Mouse (Mus musculus) heart, embryonic 13.5 days (tissue): ENCODE data around the gene Acaa1a. TPM values are rescaled to one million over a fixed set of nuclear protein-coding genes. Genes with fewer than 3 reads are reported as not detected.

Experiments
- ATAC-seq: fragments of 200-750 bp; cut with Nextera tagmentation; 2 replicates; pipeline ENCODE4 v1.8.0; 2017; ENCODE audit warnings: moderate TSS enrichment; ENCODE audit not compliant: insufficient number of reproducible peaks, low FRiP score, low TSS enrichment; ENCODE audit errors: extremely low read depth
- H3K27ac ChIP-seq: fragments of 300-500 bp; sonication (generic); replicated peaks from 2 replicates; pipeline ENCODE4 v1.5.1; 2015; ENCODE audit warnings: moderate library complexity, mild to moderate bottlenecking, inconsistent platforms
- H3K27me3 ChIP-seq: fragments of 300-500 bp; sonication (generic); replicated peaks from 2 replicates; pipeline ENCODE4 v1.6.1; 2015; ENCODE audit warnings: mild to moderate bottlenecking, inconsistent platforms
- H3K36me3 ChIP-seq: fragments of 300-500 bp; sonication (generic); 2 replicates; pipeline ENCODE4 v1.6.1; 2015; ENCODE audit warnings: mild to moderate bottlenecking, inconsistent platforms
- H3K4me1 ChIP-seq: fragments of 300-500 bp; sonication (generic); 2 replicates; pipeline ENCODE4 v1.6.1; 2015; ENCODE audit warnings: inconsistent platforms
- H3K4me2 ChIP-seq: fragments of 300-500 bp; sonication (generic); 2 replicates; pipeline ENCODE4 v1.6.1; 2015; ENCODE audit warnings: inconsistent platforms, mild to moderate bottlenecking, moderate library complexity
- H3K4me3 ChIP-seq: fragments of 300-500 bp; sonication (generic); 2 replicates; pipeline ENCODE4 v1.5.1; 2015; ENCODE audit warnings: moderate library complexity, mild to moderate bottlenecking, inconsistent platforms
- H3K9ac ChIP-seq: fragments of 300-500 bp; sonication (generic); 2 replicates; pipeline ENCODE4 v1.6.1; 2015; ENCODE audit warnings: inconsistent platforms, mild to moderate bottlenecking, moderate library complexity
- H3K9me3 ChIP-seq: fragments of 300-500 bp; sonication (generic); 2 replicates; pipeline ENCODE4 v1.6.1; 2016; ENCODE audit warnings: inconsistent platforms
- WGBS: fragments of 180-500 bp; shearing (Covaris S2); methylation state at CpG from one replicate; pipeline ENCODE4 v1.1.7; 2015; ENCODE audit warnings: mixed read lengths; 5-methylcytosine and 5-hydroxymethylcytosine counted together
- polyA plus RNA-seq: library from polyadenylated mRNA; unstranded; fragments of >200 nt; fragmentation: Nextera tagmentation; extraction: Ambion mirVana; gene quantifications from 2 replicates; pipeline ENCODE4 v1.2.1, GENCODE M21; 2015

The Acaa1a gene
- polyA plus RNA-seq, 1 experiment from 2014 or later: 79.7 TPM

DNA sequence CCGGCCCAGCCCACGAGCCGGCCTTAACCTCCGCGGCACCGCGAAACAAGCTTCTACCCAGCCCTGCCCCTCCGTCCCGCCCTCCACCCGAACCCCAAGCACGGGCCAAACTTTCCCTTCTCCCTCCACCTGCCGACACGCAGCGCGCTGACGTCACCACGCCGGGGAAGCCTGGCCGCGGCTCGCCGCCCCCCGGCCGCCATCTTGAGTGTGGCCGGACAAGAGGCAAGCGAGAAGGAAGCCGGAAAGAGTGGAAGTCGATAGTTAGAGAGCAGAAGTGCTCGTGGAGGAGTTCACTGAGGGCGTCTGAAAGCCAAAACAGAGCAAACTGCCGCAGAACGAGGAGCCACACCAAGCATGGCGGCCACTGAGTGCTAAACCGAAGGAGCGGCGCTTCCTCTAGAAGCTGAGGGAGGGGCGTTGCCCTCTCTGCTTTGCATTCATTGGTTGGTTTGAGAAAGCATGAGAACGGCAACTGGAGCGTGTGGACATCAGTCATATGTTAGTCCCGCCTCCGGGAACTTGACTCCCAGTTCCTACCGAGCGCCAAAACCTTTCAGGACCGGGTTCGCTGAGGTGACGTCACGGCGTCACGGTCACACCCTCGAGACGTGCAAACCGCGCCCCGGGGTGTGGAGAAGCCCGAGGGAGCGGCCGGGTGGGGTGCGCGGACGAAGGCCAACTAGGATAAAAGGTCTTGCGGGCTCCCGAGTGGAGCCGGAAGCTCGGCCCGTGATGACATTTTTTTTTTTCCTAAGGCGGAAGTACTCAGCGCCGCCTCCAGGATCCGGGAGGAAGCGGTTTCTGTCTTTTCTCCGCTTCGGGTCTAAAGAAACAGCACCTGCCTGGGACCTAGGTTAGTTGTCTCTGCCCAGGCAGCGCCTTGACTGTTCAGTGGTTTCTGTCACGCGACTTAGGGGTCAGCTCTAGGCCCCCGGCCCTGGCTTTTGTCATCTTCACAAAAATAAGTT is 16.9 kb upstream of the Acaa1a start, which contains the start of gene Oxsr1:
Oxsr1 (minus strand) TSS at position 139 of the 971 bp plus-strand sequence.
- Histone ChIP-seq H3K9ac (peak within 1 kb of the TSS; percentile 92), H3K27ac (peak within 1 kb of the TSS; percentile 93), H3K36me3 (0 out of 2 replicates have a peak, but pooled peaks cover 2% of the 10 kb centered on the region), H3K4me3 (peak within 1 kb of the TSS; percentile 89), H3K4me2 (peak within 1 kb of the TSS; percentile 96), H3K9me3 (no peaks in the 10 kb centered on the region), H3K27me3 (no peaks in the 10 kb centered on the region), H3K4me1 (peaks cover 32% of the 10 kb centered on the region)
- peak; percentile 91 for ATAC-seq
- under 1% methylated on average over 76 of the region's 76 CpGs for WGBS

GRCm38 (mm10) chr9:119323260-119323645 is 16.2 kb upstream of the Acaa1a start:
- Histone ChIP-seq H3K27ac (peak overlapping the region; percentile 93), H3K4me3 (peak overlapping the region; percentile 89), H3K9ac (peak overlapping the region; percentile 82), H3K4me2 (peak overlapping the region; percentile 96), H3K36me3 (0 out of 2 replicates have a peak, but pooled peaks cover under 1% of the 10 kb centered on the region), H3K9me3 (no peaks in the 10 kb centered on the region), H3K4me1 (peaks cover 32% of the 10 kb centered on the region), H3K27me3 (no peaks in the 10 kb centered on the region)
- no peak for ATAC-seq
- 6% methylated on average over 9 of the region's 9 CpGs for WGBS

DNA sequence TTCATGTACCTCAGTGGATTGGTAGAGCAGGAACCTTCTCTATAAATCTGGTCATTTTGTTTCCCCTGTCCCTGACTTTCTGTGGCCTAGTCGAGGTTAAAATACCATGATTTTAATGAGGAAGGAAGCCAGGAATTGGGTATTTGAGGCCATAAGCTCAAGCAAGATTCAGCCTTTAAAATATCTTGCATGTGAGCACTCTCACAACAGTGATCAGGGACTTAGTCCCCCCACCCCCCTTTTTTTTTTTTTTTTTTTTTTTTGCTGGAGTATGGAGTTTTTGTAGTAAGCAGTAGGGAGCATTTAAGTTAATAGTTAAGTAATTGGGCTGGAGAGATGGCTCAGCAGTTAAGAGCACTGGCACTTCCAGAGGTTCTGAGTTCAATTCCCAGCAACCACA is 15.3 kb upstream of the Acaa1a start:
- Histone ChIP-seq H3K4me1 (peaks cover 35% of the 10 kb centered on the region), H3K27me3 (no peaks in the 10 kb centered on the region), H3K9ac (no peak overlapping the region), H3K4me3 (no peak overlapping the region), H3K4me2 (peak overlapping the region; percentile 96), H3K36me3 (no peaks in the 10 kb centered on the region), H3K9me3 (no peaks in the 10 kb centered on the region), H3K27ac (no peak overlapping the region)
- WGBS: 74% methylated on average over 1 of the region's 1 CpGs
- ATAC-seq: no peak

- H3K9ac ChIP-seq: no peak overlapping the region
- no peaks in the 10 kb centered on the region for H3K9me3 ChIP-seq
- no peaks in the 10 kb centered on the region for H3K27me3 ChIP-seq
- no peak for ATAC-seq
- H3K36me3 ChIP-seq: no peaks in the 10 kb centered on the region
- peak overlapping the region; percentile 34; the same call in 1 of the 2 replicates for H3K27ac ChIP-seq
- WGBS: 61% methylated on average over 3 of the region's 3 CpGs
- H3K4me3 ChIP-seq: no peak overlapping the region
- peaks cover 11% of the 10 kb centered on the region for H3K4me1 ChIP-seq
- H3K4me2 ChIP-seq: no peak overlapping the region
These were observed 11.0 kb upstream of the Acaa1a start for GRCm38 (mm10) chr9:119328488-119328887.

- no peak overlapping the region for H3K27ac ChIP-seq
- H3K4me1 ChIP-seq: peaks cover 13% of the 10 kb centered on the region
- no peak overlapping the region for H3K4me2 ChIP-seq
- H3K36me3 ChIP-seq: no peaks in the 10 kb centered on the region
- WGBS: 81% methylated on average over 15 of the region's 15 CpGs
- no peaks in the 10 kb centered on the region for H3K27me3 ChIP-seq
- no peak for ATAC-seq
- no peak overlapping the region for H3K9ac ChIP-seq
- H3K9me3 ChIP-seq: no peaks in the 10 kb centered on the region
- no peak overlapping the region for H3K4me3 ChIP-seq
These were observed 9.1 kb upstream of the Acaa1a start for GRCm38 (mm10) chr9:119330186-119330963.

DNA sequence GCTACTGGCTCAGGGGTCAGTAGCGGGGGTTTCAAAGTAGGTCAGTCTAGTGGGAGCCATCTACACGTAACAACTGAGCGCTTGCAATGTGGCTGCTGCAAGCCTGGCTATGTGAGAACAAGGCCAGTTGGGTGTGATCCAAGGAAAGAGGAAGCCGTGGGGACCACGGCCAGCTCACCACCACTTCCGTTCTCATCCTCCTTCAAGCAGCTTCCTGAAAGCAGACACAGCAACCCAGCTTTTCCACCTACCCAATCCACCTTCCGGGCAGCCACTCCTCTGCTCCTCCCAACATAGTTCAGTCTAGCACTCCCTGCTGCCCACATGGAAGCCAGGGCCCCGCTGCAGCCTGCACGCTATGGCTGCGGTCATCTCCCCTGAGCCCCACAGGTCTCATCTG is 5.2 kb upstream of the Acaa1a start:
- no peaks in the 10 kb centered on the region for H3K9me3 ChIP-seq
- 0 out of 2 replicates have a peak overlapping the region, but pooled peaks have one; percentile 22 for H3K27ac ChIP-seq
- ATAC-seq: no peak

DNA sequence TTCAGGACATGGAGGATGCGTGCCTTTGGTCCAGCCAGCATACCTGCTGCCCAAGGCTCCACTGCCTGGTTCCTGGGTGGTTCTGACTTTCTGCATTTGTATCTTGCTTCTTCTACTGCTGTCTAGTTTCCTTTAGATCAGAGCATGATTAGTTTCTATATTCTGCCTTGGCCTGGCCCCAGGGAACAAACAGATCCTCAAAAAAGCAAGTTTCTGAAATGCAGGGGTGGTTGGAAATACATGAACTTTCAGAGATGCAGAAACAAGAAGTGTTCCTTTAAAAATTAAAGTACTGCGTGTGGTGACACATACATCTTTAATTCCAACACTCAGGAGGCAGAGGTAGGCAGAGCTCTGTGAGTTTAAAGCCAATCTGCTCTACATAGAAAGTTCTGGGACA is 4.6 kb upstream of the Acaa1a start:
- no peak for ATAC-seq
- Histone ChIP-seq H3K4me3 (no peak overlapping the region), H3K36me3 (peaks cover 15% of the 10 kb centered on the region), H3K27ac (0 out of 2 replicates have a peak overlapping the region, but pooled peaks have one; percentile 22), H3K4me1 (peaks cover 16% of the 10 kb centered on the region), H3K9me3 (no peaks in the 10 kb centered on the region), H3K9ac (no peak overlapping the region), H3K4me2 (no peak overlapping the region), H3K27me3 (no peaks in the 10 kb centered on the region)
- 76% methylated on average over 2 of the region's 2 CpGs for WGBS

More for the DNA sequence above, 5.2 kb upstream of the Acaa1a start:
- peak overlapping the region; percentile 13; the same call in 1 of the 2 replicates for H3K9ac ChIP-seq
- H3K4me3 ChIP-seq: no peak overlapping the region
- 39% methylated on average over 10 of the region's 10 CpGs for WGBS
- peaks cover 15% of the 10 kb centered on the region for H3K36me3 ChIP-seq
- H3K4me2 ChIP-seq: peak overlapping the region; percentile 20; the same call in 1 of the 2 replicates
- no peaks in the 10 kb centered on the region for H3K27me3 ChIP-seq
- peaks cover 14% of the 10 kb centered on the region for H3K4me1 ChIP-seq

GRCm38 (mm10) chr9:119335571-119335970 is 3.9 kb upstream of the Acaa1a start:
- Histone ChIP-seq H3K36me3 (peaks cover 15% of the 10 kb centered on the region), H3K27ac (no peak overlapping the region), H3K4me3 (no peak overlapping the region), H3K9me3 (no peaks in the 10 kb centered on the region), H3K4me1 (peaks cover 23% of the 10 kb centered on the region), H3K9ac (no peak overlapping the region), H3K27me3 (no peaks in the 10 kb centered on the region), H3K4me2 (no peak overlapping the region)
- WGBS: 77% methylated on average over 4 of the region's 4 CpGs
- ATAC-seq: no peak

DNA sequence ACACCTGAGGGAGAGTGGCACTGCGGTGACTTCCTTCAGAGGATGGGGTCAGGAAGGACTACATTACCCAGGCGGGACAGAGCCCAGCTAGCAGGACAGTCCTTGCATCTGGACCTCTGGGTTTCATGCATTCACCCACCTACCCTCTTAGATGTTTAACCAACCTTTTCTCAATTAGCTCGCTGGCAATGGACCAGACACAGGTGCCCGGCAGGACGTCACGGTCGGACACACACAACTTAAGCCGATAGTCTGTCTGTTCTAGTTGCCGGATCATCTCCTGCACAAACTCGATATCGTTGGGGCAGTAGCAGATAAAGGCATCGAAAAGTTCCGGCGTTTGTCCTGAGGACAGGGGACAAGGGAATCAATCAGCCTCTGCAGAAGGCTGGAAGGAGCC is 1.6 kb upstream of the Acaa1a start:
- Histone ChIP-seq H3K9ac (no peak overlapping the region), H3K9me3 (no peaks in the 10 kb centered on the region), H3K27me3 (no peaks in the 10 kb centered on the region), H3K36me3 (peaks cover 16% of the 10 kb centered on the region), H3K4me1 (peaks cover 34% of the 10 kb centered on the region), H3K4me2 (no peak overlapping the region), H3K27ac (no peak overlapping the region), H3K4me3 (no peak overlapping the region)
- WGBS: 88% methylated on average over 14 of the region's 14 CpGs
- no peak for ATAC-seq

DNA sequence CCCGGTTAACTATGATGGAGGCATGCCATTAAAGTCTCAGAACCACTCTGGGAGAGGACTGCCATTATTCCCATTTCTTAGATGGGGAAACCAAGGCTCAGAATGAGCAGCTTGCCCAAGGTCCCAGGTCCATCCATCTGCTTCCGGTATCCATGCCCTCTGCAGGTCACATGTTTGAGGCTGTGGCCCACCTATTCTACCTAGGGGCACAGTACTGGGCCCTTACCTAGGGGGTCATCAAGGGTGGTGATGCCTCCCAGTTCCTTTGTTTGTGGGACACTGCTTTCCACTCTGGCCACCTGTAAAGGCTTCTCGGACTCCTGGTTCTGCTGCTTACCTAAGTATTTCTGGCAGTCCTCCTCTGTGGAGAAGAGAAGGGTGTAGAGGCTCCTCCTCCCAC is 1.1 kb upstream of the Acaa1a start:
- no peak overlapping the region for H3K27ac ChIP-seq
- H3K9ac ChIP-seq: no peak overlapping the region
- peaks cover 37% of the 10 kb centered on the region for H3K4me1 ChIP-seq
- 82% methylated on average over 3 of the region's 3 CpGs for WGBS
- no peaks in the 10 kb centered on the region for H3K27me3 ChIP-seq
- H3K4me3 ChIP-seq: no peak overlapping the region
- ATAC-seq: no peak
- H3K36me3 ChIP-seq: peaks cover 21% of the 10 kb centered on the region
- no peak overlapping the region for H3K4me2 ChIP-seq
- no peaks in the 10 kb centered on the region for H3K9me3 ChIP-seq

DNA sequence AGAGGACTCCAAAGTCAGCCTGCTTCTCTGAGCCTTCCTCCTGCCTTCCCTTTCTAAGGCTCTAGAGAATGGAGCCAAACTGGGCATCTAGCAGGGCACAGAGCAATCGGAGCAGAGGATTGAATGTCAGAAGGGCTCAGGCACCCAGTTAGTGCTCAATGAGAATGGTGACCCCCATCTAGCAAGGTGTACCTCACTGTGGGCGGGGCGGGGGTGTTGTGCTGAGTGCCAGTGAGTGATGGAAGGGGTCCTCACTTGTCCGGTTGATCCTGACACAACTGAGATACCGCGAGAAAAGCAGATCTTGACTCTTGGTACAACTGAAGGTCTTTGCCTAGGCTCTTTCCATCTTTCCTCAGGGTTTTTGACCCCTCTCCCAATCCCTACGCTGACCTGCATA is 370 bp upstream of the Acaa1a start:
- no peak for ATAC-seq
- Histone ChIP-seq H3K4me1 (peaks cover 34% of the 10 kb centered on the region), H3K27ac (no peak overlapping the region; the same call in 1 of the 2 replicates), H3K9me3 (no peaks in the 10 kb centered on the region), H3K27me3 (no peaks in the 10 kb centered on the region), H3K4me2 (peak overlapping the region; percentile 87), H3K9ac (peak overlapping the region; percentile 88), H3K36me3 (peaks cover 29% of the 10 kb centered on the region), H3K4me3 (peak overlapping the region; percentile 88)
- WGBS: 50% methylated on average over 7 of the region's 7 CpGs
